Mouse (Mus musculus): ENCODE results near the gene Il2rb.

Il2rb gene

GRCm38 (mm10) chr15:78481448-78482000 is 13.5 kb downstream of the Il2rb start:
- no peak for DNase-seq (ENCODE audit: low spot score)

GRCm38 (mm10) chr15:78480991-78481390 is 14.1 kb downstream of the Il2rb start:
- DNase-seq (ENCODE audit: low spot score), result no peak

- no peak for DNase-seq (ENCODE audit: low spot score)
Measured at GRCm38 (mm10) chr15:78480111-78480510, 15.0 kb downstream of the Il2rb start.

- no peak for DNase-seq (ENCODE audit: low spot score)
Measured at GRCm38 (mm10) chr15:78479470-78479869, 15.6 kb downstream of the Il2rb start.

- DNase-seq (ENCODE audit: low spot score), result no peak
Measured at GRCm38 (mm10) chr15:78478073-78478472, 17.0 kb downstream of the Il2rb start.

GRCm38 (mm10) chr15:78476878-78477277 is 18.2 kb downstream of the Il2rb start:
- DNase-seq (ENCODE audit: low spot score), result no peak

GRCm38 (mm10) chr15:78475604-78476031 is 19.5 kb downstream of the Il2rb start:
- DNase-seq (ENCODE audit: low spot score), result no peak

GRCm38 (mm10) chr15:78473442-78473841 is 21.6 kb downstream of the Il2rb start:
- no peak for DNase-seq (ENCODE audit: low spot score)

- no peak for DNase-seq (ENCODE audit: low spot score)
Measured at GRCm38 (mm10) chr15:78471902-78472301, 23.2 kb downstream of the Il2rb start.

- DNase-seq (ENCODE audit: low spot score), result no peak
Measured at GRCm38 (mm10) chr15:78470495-78471276, 24.4 kb downstream of the Il2rb start.

GRCm38 (mm10) chr15:78468379-78468937 is 26.6 kb downstream of the Il2rb start, which contains the start of gene Tmprss6:
TSS of gene Tmprss6 (minus strand) at chr15:78468634.
- DNase-seq (ENCODE audit: low spot score), result no peak

GRCm38 (mm10) chr15:78467570-78467969 is 27.5 kb downstream of the Il2rb start:
- no peak for DNase-seq (ENCODE audit: low spot score)

- no peak for DNase-seq (ENCODE audit: low spot score)
Measured at GRCm38 (mm10) chr15:78466809-78467208, 28.3 kb downstream of the Il2rb start.

GRCm38 (mm10) chr15:78462981-78463380 is 32.1 kb downstream of the Il2rb start:
- no peak for DNase-seq (ENCODE audit: low spot score)

- DNase-seq (ENCODE audit: low spot score), result no peak
Measured at GRCm38 (mm10) chr15:78457193-78457592, 37.9 kb downstream of the Il2rb start.

GRCm38 (mm10) chr15:78456051-78456450 is 39.0 kb downstream of the Il2rb start:
- DNase-seq (ENCODE audit: low spot score), result no peak

GRCm38 (mm10) chr15:78455168-78455567 is 39.9 kb downstream of the Il2rb start:
- DNase-seq (ENCODE audit: low spot score), result no peak

- DNase-seq (ENCODE audit: low spot score), result no peak
Measured at GRCm38 (mm10) chr15:78452929-78453328, 42.1 kb downstream of the Il2rb start.

GRCm38 (mm10) chr15:78451201-78451600 is 43.9 kb downstream of the Il2rb start:
- DNase-seq (ENCODE audit: low spot score), result no peak

GRCm38 (mm10) chr15:78450419-78450768 is 44.7 kb downstream of the Il2rb start:
- DNase-seq (ENCODE audit: low spot score), result no peak

- no peak for DNase-seq (ENCODE audit: low spot score)
Measured at GRCm38 (mm10) chr15:78449694-78450418, 45.2 kb downstream of the Il2rb start.

GRCm38 (mm10) chr15:78449131-78449530 is 45.9 kb downstream of the Il2rb start:
- no peak for DNase-seq (ENCODE audit: low spot score)

Data from layer of hippocampus, adult 11-12 months (tissue).